Comparison of ENCODE assay signal across 8 mouse cellular contexts in the genomic region with DNA sequence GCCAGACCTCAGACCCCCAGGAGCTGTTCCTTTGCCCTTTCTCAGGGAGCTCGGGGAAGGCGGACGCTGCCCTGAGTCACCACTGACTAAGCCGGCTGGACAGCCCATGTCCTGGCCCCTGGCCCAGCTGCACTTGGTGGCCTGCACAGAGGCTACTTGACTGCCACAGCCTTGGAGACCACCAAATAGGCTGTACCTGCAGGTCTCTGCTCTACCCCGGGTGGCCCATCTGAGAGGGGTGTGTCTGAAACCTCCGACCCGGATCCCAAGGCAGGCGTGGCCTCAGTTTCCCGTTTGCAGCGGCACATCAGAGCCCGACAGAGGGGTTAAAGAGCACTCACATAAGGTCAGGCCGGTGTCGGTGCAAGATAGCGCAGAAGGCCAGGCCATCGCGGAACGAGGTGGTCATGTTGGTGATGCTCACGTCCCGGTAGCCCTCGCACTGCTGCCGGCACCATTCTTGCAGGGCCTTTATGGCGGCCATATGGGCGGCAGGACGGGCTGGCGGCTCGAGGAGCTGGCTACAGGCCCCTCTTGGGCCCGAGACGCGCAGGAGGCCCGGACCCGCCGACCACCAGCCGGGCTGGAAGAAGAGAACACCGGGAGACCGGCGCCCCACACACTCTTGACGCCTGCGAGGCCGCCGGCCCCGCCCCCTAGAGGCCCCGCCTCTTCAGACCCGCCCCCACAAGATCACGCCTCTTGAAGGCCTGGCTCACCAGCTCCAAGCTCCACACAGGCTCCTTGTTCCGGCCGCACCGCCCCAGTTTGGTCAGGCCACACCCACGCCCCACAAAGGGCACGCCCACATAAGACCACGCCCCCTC. TPM values are rescaled to one million over a fixed set of nuclear protein-coding genes. Genes with fewer than 3 reads are reported as not detected.
DNase-seq lines count a peak whose midpoint lies in the region; ATAC-seq and TF ChIP-seq lines count a peak whose summit lies in the region.

A gene (minus strand): TSS at position 660 of the 827 bp plus-strand sequence.

- peak within 1 kb of the TSS; percentile 62 for H3K9ac ChIP-seq in MEL (ENCODE audit: control insufficient read depth, low read depth, low read length, poor library complexity, severe bottlenecking)
- peak within 1 kb of the TSS; percentile 62 for H3K9ac ChIP-seq in forebrain, postnatal 0 days
- H3K9ac ChIP-seq in lung, embryonic 15.5 days = peak within 1 kb of the TSS; percentile 38

- no peak for TF ChIP-seq CTCF in MEL (IDR thresholded peaks at IDR 0.05 in 2 of 3, conservative IDR thresholded peaks at IDR 0.05 in 1 of 3; ENCODE audit: control insufficient read depth in 1 of 3, insufficient read depth in 1 of 3, low read depth in 2 of 3, low read length in 3 of 3, poor library complexity in 1 of 3, severe bottlenecking in 1 of 3)
- TF ChIP-seq CTCF in cerebellum, adult 2 months (IDR thresholded peaks at IDR 0.05; ENCODE audit: borderline replicate concordance, insufficient read depth, low read depth, low read length) = no peak
- no peak for TF ChIP-seq CTCF in forebrain, postnatal 0 days (IDR thresholded peaks at IDR 0.05; ENCODE audit: low read depth)

- no peaks in the 10 kb centered on the region for H3K9me3 ChIP-seq in MEL (replicated peaks; ENCODE audit: insufficient read depth, low read length)
- H3K9me3 ChIP-seq in forebrain, postnatal 0 days (ENCODE audit: low read length) = no peaks in the 10 kb centered on the region
- no peaks in the 10 kb centered on the region for H3K9me3 ChIP-seq in lung, embryonic 15.5 days

- peaks cover 34 to 61% of the 10 kb centered on the region in 2 experiments for H3K4me1 ChIP-seq in MEL (ENCODE audit: control insufficient read depth in 1 of 2, insufficient read depth in 2 of 2, low read length in 2 of 2)
- H3K4me1 ChIP-seq in cerebellum, adult 2 months (ENCODE audit: control insufficient read depth, insufficient read depth, low read length) = peaks cover 7% of the 10 kb centered on the region
- H3K4me1 ChIP-seq in forebrain, postnatal 0 days (ENCODE audit: insufficient read depth) = no peaks in the 10 kb centered on the region
- peaks cover 46% of the 10 kb centered on the region for H3K4me1 ChIP-seq in lung, embryonic 15.5 days

- peak within 1 kb of the TSS; percentile 95 for H3K4me2 ChIP-seq in forebrain, postnatal 0 days (ENCODE audit: low read depth)
- peak within 1 kb of the TSS; percentile 97 for H3K4me2 ChIP-seq in lung, embryonic 15.5 days

- no peaks in the 10 kb centered on the region for H3K27me3 ChIP-seq in MEL (ENCODE audit: control insufficient read depth in 1 of 2, insufficient read depth in 2 of 2, low read length in 2 of 2)
- no peaks in the 10 kb centered on the region for H3K27me3 ChIP-seq in cerebellum, adult 2 months (ENCODE audit: control insufficient read depth, insufficient read depth, low read length)
- H3K27me3 ChIP-seq in forebrain, postnatal 0 days (ENCODE audit: insufficient read depth, low read length) = no peaks in the 10 kb centered on the region
- H3K27me3 ChIP-seq in lung, embryonic 15.5 days = no peaks in the 10 kb centered on the region

- TF ChIP-seq POLR2A in MEL (IDR thresholded peaks at IDR 0.05; ENCODE audit: control insufficient read depth in 1 of 2, insufficient read depth in 1 of 2, low read depth in 1 of 2, low read length in 2 of 2, poor library complexity in 1 of 2) = no peak
- no peak for TF ChIP-seq POLR2A in cerebellum, adult 2 months (IDR thresholded peaks at IDR 0.05; ENCODE audit: borderline replicate concordance, insufficient read depth, low read length)

- TF ChIP-seq EP300 in MEL (IDR thresholded peaks at IDR 0.05; ENCODE audit: low read depth in 1 of 2, low read length in 2 of 2) = no peak

- H3K36me3 ChIP-seq in MEL (ENCODE audit: control insufficient read depth in 1 of 2, insufficient read depth in 2 of 2, low read length in 2 of 2) = peaks cover 0 to 54% of the 10 kb centered on the region in 2 experiments; a peak in 2 of 4 replicates
- H3K36me3 ChIP-seq in forebrain, postnatal 0 days (ENCODE audit: insufficient read depth) = no peaks in the 10 kb centered on the region
- H3K36me3 ChIP-seq in lung, embryonic 15.5 days = no peaks in the 10 kb centered on the region

- WGBS in cerebellum, adult 2 months = 3% methylated on average over 50 of the region's 50 CpGs
- 5% methylated on average over 47 of the region's 50 CpGs for WGBS in forebrain, postnatal 0 days
- 2% methylated on average over 46 of the region's 50 CpGs for WGBS in lung, embryonic 15.5 days

- H3K79me2 ChIP-seq in MEL (ENCODE audit: control insufficient read depth, insufficient read depth, low read length, poor library complexity) = no peaks in the 10 kb centered on the region

- peak; percentile 97 for ATAC-seq in forebrain, postnatal 0 days
- peak; percentile 96 for ATAC-seq in lung, embryonic 15.5 days (ENCODE audit: borderline replicate concordance, extremely low read depth, low FRiP score, low TSS enrichment)

- DNase-seq in MEL (ENCODE audit: low read depth, low spot score) = peak; percentile 98
- DNase-seq in cerebellum, adult 2 months = peak; percentile 70 to 80
- peak; percentile 88 for DNase-seq in forebrain, postnatal 0 days
- DNase-seq in heart, postnatal 4 days = peak; percentile 97
- peak; percentile 80 to 90 for DNase-seq in layer of hippocampus, adult 8-10 months (ENCODE audit: low spot score in 2 of 2)
- peak; percentile 96 for DNase-seq in ovary, adult 18-20 months (ENCODE audit: low spot score)
- peak; percentile 97 for DNase-seq in thymus, postnatal 0 days (ENCODE audit: low spot score)

- H3K4me3 ChIP-seq in MEL (ENCODE audit: control insufficient read depth in 1 of 2, insufficient read depth in 1 of 2, low read depth in 2 of 2, low read length in 2 of 2) = peak within 1 kb of the TSS; percentile 47 to 49
- peak within 1 kb of the TSS; percentile 52 for H3K4me3 ChIP-seq in cerebellum, adult 2 months (replicated peaks; ENCODE audit: insufficient read depth, low read depth, low read length)
- peak within 1 kb of the TSS; percentile 50 for H3K4me3 ChIP-seq in forebrain, postnatal 0 days (ENCODE audit: low read depth, low read length)
- H3K4me3 ChIP-seq in lung, embryonic 15.5 days = peak within 1 kb of the TSS; percentile 49

- peak within 1 kb of the TSS; percentile 78 for H3K27ac ChIP-seq in MEL (ENCODE audit: control insufficient read depth, low read depth, low read length)
- no peak within 1 kb of the TSS for H3K27ac ChIP-seq in cerebellum, adult 2 months (ENCODE audit: insufficient read depth, low read length)
- H3K27ac ChIP-seq in forebrain, postnatal 0 days (ENCODE audit: low read depth, low read length) = no peak within 1 kb of the TSS
- H3K27ac ChIP-seq in lung, embryonic 15.5 days = peak within 1 kb of the TSS; percentile 51; the same call in 1 of the 2 replicates

- no peak for TF ChIP-seq RAD21 in MEL (IDR thresholded peaks at IDR 0.05; ENCODE audit: low read depth, low read length)

TF ChIP-seq in MEL, 35 proteins besides CTCF, POLR2A, EP300 and RAD21:
- TF ChIP-seq SIN3A (IDR thresholded peaks at IDR 0.05; ENCODE audit: low read length) (peak; percentile 35; the same call in 1 of the 2 replicates), ZNF384 (IDR thresholded peaks at IDR 0.05; ENCODE audit: low read depth, low read length) (no peak), ETS1 (IDR thresholded peaks at IDR 0.05; ENCODE audit: low read depth, low read length) (no peak)

RNA-seq across cellular contexts. Expression of the gene that starts here (rescaled TPM):
- 3.3 and 5.4 TPM in 2 replicates for total RNA-seq in MEL (2012; rRNA removed)
- polyA plus RNA-seq in MEL (2012; ENCODE audit: insufficient read depth in 1 of 2, insufficient read length in 2 of 2, low read depth in 1 of 2, low replicate concordance in 2 of 2, missing spikeins in 1 of 2) = 10 to 100 TPM in 1 of 2 experiments, not detected in 1; 17.6 TPM
- 2.6 and 2.7 TPM in 2 replicates for polyA plus RNA-seq in cerebellum, adult 2 months (2012; rRNA removed)
- 5.1 and 5.4 TPM in 2 replicates for total RNA-seq in forebrain, postnatal 0 days (2014; rRNA removed)
- polyA plus RNA-seq in forebrain, postnatal 0 days (2015; fragmentation: Nextera tagmentation; extraction: Ambion mirVana) = 7.1 and 9.9 TPM in 2 replicates
- 1 to 10 TPM; 4.7 to 5.6 TPM for total RNA-seq in heart, postnatal 4 days (2021)
- 1 to 10 TPM; 2.0 to 4.5 (median 2.8) TPM for total RNA-seq in layer of hippocampus, adult 8-10 months (2022)
- polyA plus RNA-seq in lung, embryonic 15.5 days (2015; fragmentation: Nextera tagmentation; extraction: Ambion mirVana) = 3.4 and 3.5 TPM in 2 replicates
- polyA plus RNA-seq in thymus, postnatal 0 days (2015; fragmentation: Nextera tagmentation; extraction: Ambion mirVana) = 3.7 and 4.7 TPM in 2 replicates

Comparison
In these comparisons a context has a peak if more than half of its experiments do, and no peak if none do; other contexts are left out.
1. H3K27ac ChIP-seq: peak in MEL (single experiment) and lung, embryonic 15.5 days (single experiment); none in cerebellum, adult 2 months (single experiment) and forebrain, postnatal 0 days (single experiment).
2. Peak in every context shown above with its lines, with median percentiles within 50 percentile points of each other: DNase-seq, H3K4me3 ChIP-seq and H3K9ac ChIP-seq.